ENCODE assay signal across 15 mouse cellular contexts in genomic region chr9:105684549-105685165, GRCm38 (mm10). TPM values are rescaled to one million over a fixed set of nuclear protein-coding genes. Genes with fewer than 3 reads are reported as not detected.
DNase-seq lines count a peak whose midpoint lies in the region.
"Had no signal": no experiment of that assay in that cellular context is flagged by ENCODE, and none has a peak within 500 bp of the region (broad histone marks: within the 10 kb centered on the region; RNA-seq: fewer than 3 reads in every experiment).

No protein-coding gene starts in this region.

- H3K9me3 ChIP-seq in heart, embryonic 10.5 days, result no peaks in the 10 kb centered on the region
- H3K9me3 ChIP-seq: embryonic facial prominence, embryonic 12.5 days; hindbrain, embryonic 10.5 days; neural tube, embryonic 15.5 days had no signal

- H3K4me3 ChIP-seq in heart, embryonic 10.5 days, result no peak overlapping the region
- H3K4me3 ChIP-seq: embryonic facial prominence, embryonic 12.5 days; hindbrain, embryonic 10.5 days; neural tube, embryonic 15.5 days had no signal

- H3K4me1 ChIP-seq in heart, embryonic 10.5 days, result peaks cover 12% of the 10 kb centered on the region
- H3K4me1 ChIP-seq: embryonic facial prominence, embryonic 12.5 days; hindbrain, embryonic 10.5 days had no signal

- intact Hi-C loops in left cerebral cortex, postnatal 25 days (cut with DNase I), result no loop called here

- H3K27ac ChIP-seq in heart, embryonic 10.5 days, result peak overlapping the region; percentile 72; the same call in 1 of the 2 replicates
- H3K27ac ChIP-seq: embryonic facial prominence, embryonic 12.5 days; hindbrain, embryonic 10.5 days; neural tube, embryonic 15.5 days had no signal

- DNase-seq in heart, embryonic 10.5 days (ENCODE audit: low spot score), result no peak
- DNase-seq in heart, adult 8-10 months (ENCODE audit: low spot score), result no peak
- DNase-seq in left cerebral cortex, adult 18-20 months (ENCODE audit: low spot score in 2 of 2), result peak; percentile 65 to 78
- no peak for DNase-seq in left cerebral cortex, adult 11 months (ENCODE audit: low spot score)
- peak; percentile 61 to 88 for DNase-seq in left cerebral cortex, postnatal 25 days (ENCODE audit: low spot score in 2 of 2)
- peak; percentile 73 for DNase-seq in telencephalon, adult 2 months (ENCODE audit: low read depth, low spot score)
- DNase-seq in adrenal gland, postnatal 36 days, result no peak
- DNase-seq in spleen, postnatal 4 days (ENCODE audit: low spot score in 2 of 2), result no peak
- DNase-seq: cerebellum, adult 11 months; lung, adult 2 months; lung, postnatal 4 days had no signal

- no peaks in the 10 kb centered on the region for H3K27me3 ChIP-seq in heart, embryonic 10.5 days (ENCODE audit: insufficient read depth, poor library complexity, severe bottlenecking)
- H3K27me3 ChIP-seq: embryonic facial prominence, embryonic 12.5 days; neural tube, embryonic 15.5 days; Patski had no signal

- WGBS in heart, embryonic 10.5 days, result 49% methylated on average over 13 of the region's 13 CpGs

- peaks cover 53% of the 10 kb centered on the region for H3K36me3 ChIP-seq in heart, embryonic 10.5 days

RNA-seq across cellular contexts. Expression of gene Pik3r4, which starts 41.9 kb away (rescaled TPM):
- polyA plus RNA-seq in heart, embryonic 10.5 days (2016; fragmentation: Nextera tagmentation; extraction: Ambion mirVana), result 16.1 and 16.5 TPM in 2 replicates
- 10 to 100 TPM; 19.1 to 24.0 (median 21.6) TPM for total RNA-seq in heart, adult 8-10 months (2022)
- 10 to 100 TPM; 41.2 to 47.9 TPM for total RNA-seq in left cerebral cortex, adult 18-20 months (2021)
- total RNA-seq in left cerebral cortex, postnatal 25 days (2021), result 10 to 100 TPM; 46.9 to 50.7 TPM
- 10 to 100 TPM; 31.4 to 36.8 TPM for total RNA-seq in adrenal gland, postnatal 36 days (2021)

Comparison
In these comparisons a context has a peak if more than half of its experiments do, and no peak if none do; other contexts are left out.
1. DNase-seq: peak in left cerebral cortex, adult 18-20 months (2 of 2), left cerebral cortex, postnatal 25 days (2 of 2) and telencephalon, adult 2 months (single experiment); none in heart, embryonic 10.5 days (single experiment), heart, adult 8-10 months (single experiment), left cerebral cortex, adult 11 months (single experiment), adrenal gland, postnatal 36 days (0 of 2) and spleen, postnatal 4 days (0 of 2).